Mouse (Mus musculus): ENCODE measurements around the gene Gas8. TPM values are rescaled to one million over a fixed set of nuclear protein-coding genes. Genes with fewer than 3 reads are reported as not detected.

The Gas8 gene
- polyA plus RNA-seq, 1 experiment: 2.1 TPM

DNA sequence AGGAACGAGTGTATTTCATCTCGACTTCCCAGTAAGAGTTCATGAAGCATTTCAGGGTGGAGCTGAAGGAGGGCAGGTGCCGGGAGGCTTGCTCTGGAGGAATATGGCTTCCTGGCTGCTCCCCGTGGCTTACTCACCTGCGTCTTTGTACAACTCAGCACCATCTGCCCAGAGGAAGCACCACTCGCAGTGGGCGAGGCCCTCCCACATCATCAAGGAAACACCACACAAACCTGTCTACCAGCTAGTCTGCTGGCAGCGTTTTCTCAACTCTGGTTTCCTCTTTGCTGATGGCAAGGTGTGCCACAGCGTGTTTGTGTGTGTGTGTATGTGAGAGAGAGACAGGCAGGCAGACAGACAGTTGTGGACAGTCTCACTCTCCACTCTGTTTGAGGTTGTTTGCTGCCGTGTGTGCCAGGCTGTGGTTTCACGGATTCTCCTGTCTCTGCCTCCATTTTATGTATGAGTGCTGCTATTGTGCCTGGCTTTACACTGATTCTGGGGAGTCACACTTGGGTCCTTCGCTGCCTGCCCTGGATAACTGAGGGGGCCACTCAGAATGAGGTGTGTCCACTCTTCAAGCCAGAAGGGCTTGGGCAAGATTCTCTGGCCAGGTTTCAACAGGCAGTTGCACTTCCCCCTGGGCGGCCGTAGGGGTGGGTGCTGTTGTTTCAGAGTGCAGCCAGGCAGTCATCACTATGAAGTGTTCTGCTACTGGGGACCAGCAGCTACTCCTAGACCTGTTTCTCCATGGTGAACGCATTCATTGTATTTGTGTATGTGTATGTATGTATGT is 27.2 kb upstream of the Gas8 start:
- WGBS: 75% methylated on average over 15 of the region's 15 CpGs
- no peaks in the 10 kb centered on the region for H3K4me1 ChIP-seq (ENCODE audit: control insufficient read depth, insufficient read depth, insufficient read length, low read length)

DNA sequence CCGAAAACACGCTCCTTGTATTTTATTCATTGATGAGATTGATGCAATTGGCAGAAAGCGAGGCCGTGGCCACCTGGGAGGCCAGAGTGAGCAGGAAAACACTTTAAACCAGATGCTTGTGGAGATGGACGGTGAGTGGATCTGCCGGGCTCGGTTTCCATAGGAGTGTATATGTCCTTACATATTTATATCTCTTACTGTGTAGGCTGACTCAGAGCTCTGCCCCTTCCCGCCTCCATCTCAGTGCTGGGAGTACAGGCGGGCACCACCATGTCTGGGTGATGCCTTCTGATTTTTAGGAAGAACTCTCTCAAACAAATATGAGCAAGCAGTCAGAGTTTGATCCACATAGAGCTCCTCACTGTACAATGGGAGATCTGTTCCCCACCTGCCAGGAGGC is 25.7 kb upstream of the Gas8 start:
- H3K4me3 ChIP-seq (ENCODE audit: low read depth, low read length): no peak overlapping the region
- H3K27me3 ChIP-seq (ENCODE audit: control insufficient read depth, insufficient read depth, low read length): no peaks in the 10 kb centered on the region
- H3K27ac ChIP-seq (ENCODE audit: insufficient read depth, low read depth, low read length): no peak overlapping the region
- peaks cover 80% of the 10 kb centered on the region for H3K36me3 ChIP-seq (ENCODE audit: control insufficient read depth, insufficient read depth, low read length)
- no peaks in the 10 kb centered on the region for H3K4me1 ChIP-seq (ENCODE audit: control insufficient read depth, insufficient read depth, insufficient read length, low read length)
- 95% methylated on average over 9 of the region's 9 CpGs for WGBS
- TF ChIP-seq POLR2A (IDR thresholded peaks at IDR 0.05; ENCODE audit: low read depth, low read length) (no peak), CTCF (IDR thresholded peaks at IDR 0.05; ENCODE audit: extremely low read depth, insufficient read length, insufficient replicate concordance, low read depth, low read length) (no peak)

More for the DNA sequence above, 27.2 kb upstream of the Gas8 start:
- peaks cover 84% of the 10 kb centered on the region for H3K36me3 ChIP-seq (ENCODE audit: control insufficient read depth, insufficient read depth, low read length)
- no peak overlapping the region for H3K27ac ChIP-seq (ENCODE audit: insufficient read depth, low read depth, low read length)
- no peaks in the 10 kb centered on the region for H3K27me3 ChIP-seq (ENCODE audit: control insufficient read depth, insufficient read depth, low read length)
- no peak for TF ChIP-seq CTCF (IDR thresholded peaks at IDR 0.05; ENCODE audit: extremely low read depth, insufficient read length, insufficient replicate concordance, low read depth, low read length)
- TF ChIP-seq POLR2A (IDR thresholded peaks at IDR 0.05; ENCODE audit: low read depth, low read length): no peak
- no peak overlapping the region for H3K4me3 ChIP-seq (ENCODE audit: low read depth, low read length)

DNA sequence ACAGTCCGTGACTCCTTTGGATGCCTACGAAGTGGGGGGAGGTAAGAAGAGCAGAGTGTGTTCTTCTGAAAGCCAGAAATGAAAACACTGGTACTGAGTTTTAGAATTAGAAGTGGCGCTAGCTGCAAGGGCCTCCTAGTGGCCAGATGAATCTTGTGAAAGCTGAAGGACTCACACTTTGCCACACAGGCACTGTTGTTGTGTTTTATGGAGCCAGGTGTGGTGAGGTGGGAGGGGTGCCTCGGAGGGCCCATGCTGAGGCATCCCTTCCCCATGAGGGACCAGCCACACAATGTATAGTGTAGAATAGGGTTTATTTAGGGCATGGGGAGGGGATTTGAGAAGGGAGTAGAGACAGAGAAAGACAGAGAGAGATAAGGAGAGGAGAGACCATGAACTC is 20.9 kb upstream of the Gas8 start:
- Histone ChIP-seq H3K4me1 (ENCODE audit: control insufficient read depth, insufficient read depth, insufficient read length, low read length) (no peaks in the 10 kb centered on the region), H3K27ac (ENCODE audit: insufficient read depth, low read depth, low read length) (no peak overlapping the region), H3K36me3 (ENCODE audit: control insufficient read depth, insufficient read depth, low read length) (peaks cover 67% of the 10 kb centered on the region), H3K4me3 (ENCODE audit: low read depth, low read length) (no peak overlapping the region), H3K27me3 (ENCODE audit: control insufficient read depth, insufficient read depth, low read length) (no peaks in the 10 kb centered on the region)
- 83% methylated on average over 4 of the region's 4 CpGs for WGBS
- no peak for TF ChIP-seq POLR2A (IDR thresholded peaks at IDR 0.05; ENCODE audit: low read depth, low read length)
- TF ChIP-seq CTCF (IDR thresholded peaks at IDR 0.05; ENCODE audit: extremely low read depth, insufficient read length, insufficient replicate concordance, low read depth, low read length): no peak

DNA sequence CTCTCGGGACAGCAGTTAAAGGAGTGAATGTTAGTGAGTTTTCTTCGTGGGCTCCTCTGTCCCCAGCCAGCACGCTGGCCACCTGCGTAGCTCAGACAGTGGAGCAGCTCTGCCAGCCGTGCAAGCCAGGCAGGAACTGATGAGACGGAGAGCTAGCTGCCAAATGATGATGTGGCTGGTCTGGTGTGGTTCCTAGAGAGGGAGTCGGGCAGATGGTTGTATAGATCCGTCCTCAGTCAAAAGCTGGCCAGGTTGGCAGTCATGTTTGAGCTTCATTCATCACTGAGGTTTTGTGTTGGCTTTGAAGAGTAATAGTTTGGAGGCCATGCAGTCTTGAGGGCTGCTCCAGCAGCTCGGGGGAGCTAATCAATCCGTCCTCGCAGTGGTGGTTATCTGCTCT is 19.7 kb upstream of the Gas8 start:
- H3K27ac ChIP-seq (ENCODE audit: insufficient read depth, low read depth, low read length): no peak overlapping the region
- H3K4me3 ChIP-seq (ENCODE audit: low read depth, low read length): no peak overlapping the region
- no peaks in the 10 kb centered on the region for H3K4me1 ChIP-seq (ENCODE audit: control insufficient read depth, insufficient read depth, insufficient read length, low read length)
- no peaks in the 10 kb centered on the region for H3K27me3 ChIP-seq (ENCODE audit: control insufficient read depth, insufficient read depth, low read length)
- WGBS: 85% methylated on average over 11 of the region's 11 CpGs
- TF ChIP-seq POLR2A (IDR thresholded peaks at IDR 0.05; ENCODE audit: low read depth, low read length) (no peak), CTCF (IDR thresholded peaks at IDR 0.05; ENCODE audit: extremely low read depth, insufficient read length, insufficient replicate concordance, low read depth, low read length) (no peak)
- H3K36me3 ChIP-seq (ENCODE audit: control insufficient read depth, insufficient read depth, low read length): peaks cover 64% of the 10 kb centered on the region

DNA sequence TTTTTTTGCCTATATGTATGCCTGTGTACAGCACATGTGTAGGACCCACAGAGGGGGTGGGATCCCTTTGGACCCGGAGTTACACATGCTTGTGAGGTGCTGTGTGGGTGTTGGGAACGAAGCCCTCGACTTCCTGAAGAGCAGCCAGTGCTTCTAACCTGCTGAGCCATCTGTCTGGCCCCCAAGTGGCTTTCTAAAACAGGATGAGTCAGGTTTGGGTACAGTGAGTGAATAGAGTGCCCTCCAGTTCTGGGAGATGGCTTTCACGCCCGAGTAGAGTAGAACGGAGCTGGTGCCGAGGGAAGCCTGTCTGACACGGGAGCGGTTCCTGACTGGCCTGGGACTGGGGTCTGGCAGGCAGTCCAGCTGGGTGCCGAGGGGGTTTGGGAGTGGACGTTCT is 19.1 kb upstream of the Gas8 start:
- Histone ChIP-seq H3K27ac (ENCODE audit: insufficient read depth, low read depth, low read length) (no peak overlapping the region), H3K4me1 (ENCODE audit: control insufficient read depth, insufficient read depth, insufficient read length, low read length) (no peaks in the 10 kb centered on the region), H3K4me3 (ENCODE audit: low read depth, low read length) (no peak overlapping the region), H3K27me3 (ENCODE audit: control insufficient read depth, insufficient read depth, low read length) (no peaks in the 10 kb centered on the region), H3K36me3 (ENCODE audit: control insufficient read depth, insufficient read depth, low read length) (peaks cover 61% of the 10 kb centered on the region)
- TF ChIP-seq POLR2A (IDR thresholded peaks at IDR 0.05; ENCODE audit: low read depth, low read length) (no peak), CTCF (IDR thresholded peaks at IDR 0.05; ENCODE audit: extremely low read depth, insufficient read length, insufficient replicate concordance, low read depth, low read length) (no peak)
- 92% methylated on average over 11 of the region's 11 CpGs for WGBS

DNA sequence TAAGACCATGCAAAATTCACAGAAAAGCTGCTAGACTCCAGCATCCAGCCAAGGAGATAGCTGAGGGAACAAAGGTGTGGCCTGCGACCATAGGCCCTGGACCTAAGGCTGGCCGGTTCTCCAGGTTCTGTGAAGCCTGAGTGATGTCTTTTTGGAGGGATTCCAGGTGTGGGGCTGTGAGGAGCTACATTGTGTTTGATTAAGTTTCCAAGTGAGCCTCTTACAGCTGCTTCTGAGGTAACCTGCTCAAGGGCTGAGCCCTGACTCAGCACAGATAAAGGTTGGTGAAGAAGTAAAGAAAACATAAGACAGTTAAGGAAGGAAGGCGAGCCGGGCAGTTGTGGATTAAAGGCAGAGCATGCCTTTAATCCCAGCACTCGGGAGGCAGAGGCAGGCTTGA is 16.4 kb upstream of the Gas8 start:
- TF ChIP-seq CTCF (IDR thresholded peaks at IDR 0.05; ENCODE audit: extremely low read depth, insufficient read length, insufficient replicate concordance, low read depth, low read length): no peak
- no peak for TF ChIP-seq POLR2A (IDR thresholded peaks at IDR 0.05; ENCODE audit: low read depth, low read length)
- Histone ChIP-seq H3K27me3 (ENCODE audit: control insufficient read depth, insufficient read depth, low read length) (no peaks in the 10 kb centered on the region), H3K4me3 (ENCODE audit: low read depth, low read length) (no peak overlapping the region), H3K27ac (ENCODE audit: insufficient read depth, low read depth, low read length) (no peak overlapping the region), H3K4me1 (ENCODE audit: control insufficient read depth, insufficient read depth, insufficient read length, low read length) (no peaks in the 10 kb centered on the region; the same call in 1 of the 2 replicates), H3K36me3 (ENCODE audit: control insufficient read depth, insufficient read depth, low read length) (peaks cover 45% of the 10 kb centered on the region)
- 83% methylated on average over 5 of the region's 5 CpGs for WGBS

DNA sequence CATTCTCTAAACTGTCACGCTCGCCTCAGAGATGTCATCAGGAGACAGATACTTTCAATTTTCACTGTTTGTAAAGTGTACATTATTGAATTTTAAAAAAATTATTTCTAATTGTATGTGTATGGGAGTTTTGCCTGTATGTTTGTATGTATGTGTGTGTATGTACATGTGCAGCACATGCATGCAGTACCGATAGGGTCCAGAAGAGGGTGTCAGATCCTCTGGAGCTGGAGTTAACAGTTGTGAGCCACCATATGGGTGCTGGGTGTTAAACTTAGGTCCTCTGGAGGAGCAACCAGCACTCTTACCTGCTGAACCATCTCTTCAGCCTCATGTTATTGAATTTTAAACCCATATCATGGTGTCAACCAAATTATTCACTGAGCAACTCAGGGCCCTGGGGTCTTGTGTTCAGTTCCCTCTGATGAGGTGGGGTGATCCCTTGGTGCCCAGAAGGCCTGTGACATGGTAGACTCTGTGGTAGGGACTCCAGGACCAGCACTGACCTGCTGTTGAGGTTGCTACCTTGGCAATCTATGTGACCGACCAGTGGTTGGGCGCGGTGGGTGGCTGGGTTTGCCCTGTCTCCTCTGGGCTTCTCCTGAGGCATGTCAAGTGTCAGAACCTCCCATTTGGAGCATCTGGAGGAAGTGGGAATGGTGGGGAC is 14.7 kb upstream of the Gas8 start:
- H3K4me3 ChIP-seq (ENCODE audit: low read depth, low read length): no peak overlapping the region
- H3K27ac ChIP-seq (ENCODE audit: insufficient read depth, low read depth, low read length): no peak overlapping the region
- no peak for TF ChIP-seq CTCF (IDR thresholded peaks at IDR 0.05; ENCODE audit: extremely low read depth, insufficient read length, insufficient replicate concordance, low read depth, low read length)
- TF ChIP-seq POLR2A (IDR thresholded peaks at IDR 0.05; ENCODE audit: low read depth, low read length): no peak
- WGBS: 96% methylated on average over 6 of the region's 6 CpGs
- no peaks in the 10 kb centered on the region for H3K27me3 ChIP-seq (ENCODE audit: control insufficient read depth, insufficient read depth, low read length)
- H3K4me1 ChIP-seq (ENCODE audit: control insufficient read depth, insufficient read depth, insufficient read length, low read length): no peaks in the 10 kb centered on the region; the same call in 1 of the 2 replicates
- peaks cover 38% of the 10 kb centered on the region for H3K36me3 ChIP-seq (ENCODE audit: control insufficient read depth, insufficient read depth, low read length)

All from small intestine, adult 2 months (tissue).